Mouse (Mus musculus) megakaryocyte-erythroid progenitor cell, adult 5 weeks (primary cell): ENCODE measurements around the gene Spin4. TPM values are rescaled to one million over a fixed set of nuclear protein-coding genes. Genes with fewer than 3 reads are reported as not detected.

Experiments
- polyA plus RNA-seq: library from polyadenylated mRNA; stranded (reverse); fragments of >175 nt; gene quantifications from 2 replicates; pipeline ENCODE4 v1.2.3, GENCODE M21; 2012

The Spin4 gene
- 0.03 and 0.09 TPM in 2 replicates for polyA plus RNA-seq

DNA sequence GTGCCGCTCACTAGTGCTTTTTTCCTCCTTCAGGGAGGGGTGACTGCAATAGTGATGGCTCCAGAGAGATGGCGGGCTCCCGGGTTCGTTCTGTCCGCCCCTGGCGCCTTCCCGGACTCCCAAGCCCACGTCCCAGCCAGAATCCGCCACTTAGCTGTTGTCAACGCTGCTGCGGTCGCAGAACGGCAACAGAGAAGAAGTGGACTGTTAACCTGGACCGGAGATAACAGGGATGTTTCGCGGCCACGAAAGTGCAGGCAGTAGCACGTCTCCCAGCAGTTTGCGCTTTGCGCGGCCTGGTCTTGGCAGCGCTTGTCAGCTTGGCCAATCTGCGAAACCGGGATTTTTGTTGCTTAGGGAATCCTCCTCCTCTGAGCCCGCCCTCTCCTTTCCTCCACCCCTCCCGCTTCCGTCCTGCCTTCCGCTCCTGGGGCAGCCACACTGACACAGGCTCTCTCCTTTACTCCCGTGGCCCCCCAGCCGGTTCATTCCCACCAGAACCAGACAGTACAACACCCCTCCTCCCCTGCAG is at the start of gene Spin4:
Spin4 (minus strand) TSS at position 322 of the 532 bp plus-strand sequence.

Other genes starting within 250 kb of the Spin4 start
- 0.47 and 0.93 TPM in 2 replicates for gene Arhgef9, start 170.2 kb upstream of the Spin4 start, polyA plus RNA-seq